Mouse (Mus musculus): Measurements from ENCODE around the gene Gm2956. TPM values are rescaled to one million over a fixed set of nuclear protein-coding genes. Genes with fewer than 3 reads are reported as not detected.
"Not testable (repeated sequence)": the region's sequence is repeated elsewhere in the genome, so short reads cannot be mapped to it uniquely, and the experiment has no call there.

Gm2956 gene
- polyA plus RNA-seq (2015; fragmentation: Nextera tagmentation; extraction: Ambion mirVana): not detected in 2 replicates

DNA sequence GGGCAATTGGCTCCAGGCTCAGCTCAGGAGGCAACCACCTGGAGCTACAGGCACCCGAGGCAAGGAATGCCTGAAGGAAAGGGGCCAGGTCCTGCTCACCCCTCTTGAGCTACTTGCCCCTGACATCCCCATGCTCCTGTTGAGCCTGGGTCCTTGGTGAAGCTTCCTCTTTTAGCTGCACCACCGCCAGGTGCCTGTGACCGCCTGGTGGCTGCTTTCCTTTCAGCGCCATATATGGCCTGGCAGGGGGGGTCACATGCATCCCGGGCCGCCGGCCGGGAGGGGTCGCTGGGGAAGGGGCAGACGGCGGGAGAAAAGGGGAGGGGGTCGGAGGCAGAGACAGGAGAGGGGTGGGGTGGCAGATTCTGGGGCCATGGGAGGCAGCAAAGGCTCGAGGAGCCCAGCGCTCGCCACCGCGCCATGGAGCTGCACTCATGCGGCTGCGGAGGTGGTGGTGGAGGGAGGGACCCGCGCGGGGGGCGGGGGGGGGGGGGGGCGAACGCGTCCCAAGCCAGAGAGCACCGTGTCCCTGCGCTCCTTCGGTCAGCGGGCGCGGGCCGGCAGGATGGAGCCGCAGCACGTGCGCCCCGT lies at the start of gene Gm2956:
Gene Gm2956 (plus strand): TSS at position 541 of the 591 bp plus-strand sequence.
- H3K4me3 ChIP-seq (ENCODE audit: low read depth, low read length): 0 out of 2 replicates have a peak within 1 kb of the TSS, but pooled peaks have one; percentile 5
- peak within 1 kb of the TSS; percentile 57 for H3K4me2 ChIP-seq (replicated peaks; ENCODE audit: low read depth)
- TF ChIP-seq CTCF (IDR thresholded peaks at IDR 0.05; ENCODE audit: low read depth): peak; percentile 13; the same call in 1 of the 2 replicates
- not testable (repeated sequence) for H3K9ac ChIP-seq (ENCODE audit: low read depth, low read length); H3K27ac ChIP-seq (ENCODE audit: low read depth, low read length); H3K36me3 ChIP-seq (ENCODE audit: control insufficient read depth, insufficient read depth); H3K9me3 ChIP-seq (ENCODE audit: control insufficient read depth); H3K27me3 ChIP-seq (replicated peaks; ENCODE audit: control insufficient read depth, insufficient read depth, low read length); ATAC-seq; H3K4me1 ChIP-seq (replicated peaks; ENCODE audit: control insufficient read depth, insufficient read depth, low read length)
- WGBS: 20% methylated on average over 1 of the region's 37 CpGs

DNA sequence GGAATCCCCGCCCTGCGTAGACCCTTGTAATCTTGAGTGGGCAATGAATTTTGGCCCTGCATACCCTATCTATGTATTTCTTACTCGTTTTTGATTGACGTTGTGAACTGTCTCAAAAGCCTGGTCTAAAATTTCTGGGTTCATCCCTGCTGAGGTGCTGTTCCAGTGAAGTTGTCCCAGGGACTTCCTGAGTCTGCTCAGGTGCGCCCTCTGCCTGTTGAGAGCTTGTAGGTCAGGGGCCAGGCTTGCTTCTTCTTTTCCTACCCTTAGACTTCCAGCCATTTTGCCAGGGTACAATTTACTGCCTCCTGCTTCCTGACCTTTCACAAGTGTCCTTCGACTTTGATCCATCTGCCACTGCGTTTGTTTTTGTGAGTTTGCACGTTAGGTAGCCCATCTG lies 979 bp downstream of the Gm2956 start:
- not testable (repeated sequence) for ATAC-seq; H3K4me3 ChIP-seq (ENCODE audit: low read depth, low read length); H3K4me2 ChIP-seq (replicated peaks; ENCODE audit: low read depth); H3K27me3 ChIP-seq (replicated peaks; ENCODE audit: control insufficient read depth, insufficient read depth, low read length); H3K9ac ChIP-seq (ENCODE audit: low read depth, low read length); H3K27ac ChIP-seq (ENCODE audit: low read depth, low read length); H3K9me3 ChIP-seq (ENCODE audit: control insufficient read depth); H3K4me1 ChIP-seq (replicated peaks; ENCODE audit: control insufficient read depth, insufficient read depth, low read length); H3K36me3 ChIP-seq (ENCODE audit: control insufficient read depth, insufficient read depth)
- TF ChIP-seq CTCF (IDR thresholded peaks at IDR 0.05; ENCODE audit: low read depth): peak; percentile 61
- 0% methylated on average over 3 of the region's 8 CpGs for WGBS

DNA sequence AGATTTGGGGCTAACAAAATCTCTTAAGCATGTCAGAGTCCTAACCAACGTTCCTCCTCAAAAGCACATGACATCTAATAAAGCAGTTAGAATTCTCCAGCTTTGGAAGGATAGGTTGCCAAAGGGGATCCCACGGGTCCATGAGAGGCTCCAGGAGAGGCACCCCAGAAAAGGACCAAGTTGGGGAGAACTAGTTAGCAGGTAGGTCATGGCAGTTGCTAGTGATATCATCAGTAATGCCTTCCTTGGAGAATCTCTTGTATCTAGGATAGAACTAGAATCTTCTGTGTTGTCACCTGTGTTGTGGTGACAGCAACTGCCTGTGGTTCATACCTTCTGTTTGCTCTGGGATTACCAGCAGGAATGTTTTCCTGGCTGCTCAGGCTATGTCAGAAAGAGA lies 62.4 kb downstream of the Gm2956 start, which contains the start of gene Gm10413:
Gene Gm10413 (plus strand): TSS at position 301 of the 400 bp plus-strand sequence.
- not testable (repeated sequence) for H3K36me3 ChIP-seq (ENCODE audit: control insufficient read depth, insufficient read depth)

More for the DNA sequence above, 62.4 kb downstream of the Gm2956 start, which contains the start of gene Gm10413:
- not testable (repeated sequence) for H3K27ac ChIP-seq (ENCODE audit: low read depth, low read length); H3K9me3 ChIP-seq (ENCODE audit: control insufficient read depth); H3K4me2 ChIP-seq (replicated peaks; ENCODE audit: low read depth); ATAC-seq; H3K4me1 ChIP-seq (replicated peaks; ENCODE audit: control insufficient read depth, insufficient read depth, low read length); H3K4me3 ChIP-seq (ENCODE audit: low read depth, low read length); H3K9ac ChIP-seq (ENCODE audit: low read depth, low read length); H3K27me3 ChIP-seq (replicated peaks; ENCODE audit: control insufficient read depth, insufficient read depth, low read length)
- WGBS: no CpG with 5 or more reads among the region's 2 CpGs

Other genes with a start within 250 kb of the Gm2956 start
- not detected in 2 replicates for gene Gm10340, start 198.6 kb upstream of the Gm2956 start, polyA plus RNA-seq (2015; fragmentation: Nextera tagmentation; extraction: Ambion mirVana)
- gene Gm5795, start 144.4 kb upstream of the Gm2956 start, polyA plus RNA-seq (2015; fragmentation: Nextera tagmentation; extraction: Ambion mirVana): not detected in 2 replicates
- 10.3 and 13.0 TPM in 2 replicates for gene D830030K20Rik, start 124.1 kb upstream of the Gm2956 start, polyA plus RNA-seq (2015; fragmentation: Nextera tagmentation; extraction: Ambion mirVana)
- gene Gm10413, start 62.5 kb downstream of the Gm2956 start, polyA plus RNA-seq (2015; fragmentation: Nextera tagmentation; extraction: Ambion mirVana): not detected in 2 replicates
- 0.09 and 0.12 TPM in 2 replicates for gene Gm10409, start 80.0 kb downstream of the Gm2956 start, polyA plus RNA-seq (2015; fragmentation: Nextera tagmentation; extraction: Ambion mirVana)
- gene Gm3005, start 95.5 kb downstream of the Gm2956 start, polyA plus RNA-seq (2015; fragmentation: Nextera tagmentation; extraction: Ambion mirVana): not detected in 2 replicates
- 0.09 TPM in 1 of 2 replicates, not detected in the other for gene Gm10408, start 116.8 kb downstream of the Gm2956 start, polyA plus RNA-seq (2015; fragmentation: Nextera tagmentation; extraction: Ambion mirVana)